11 mouse cellular contexts compared by ENCODE assay signal in the genomic region with DNA sequence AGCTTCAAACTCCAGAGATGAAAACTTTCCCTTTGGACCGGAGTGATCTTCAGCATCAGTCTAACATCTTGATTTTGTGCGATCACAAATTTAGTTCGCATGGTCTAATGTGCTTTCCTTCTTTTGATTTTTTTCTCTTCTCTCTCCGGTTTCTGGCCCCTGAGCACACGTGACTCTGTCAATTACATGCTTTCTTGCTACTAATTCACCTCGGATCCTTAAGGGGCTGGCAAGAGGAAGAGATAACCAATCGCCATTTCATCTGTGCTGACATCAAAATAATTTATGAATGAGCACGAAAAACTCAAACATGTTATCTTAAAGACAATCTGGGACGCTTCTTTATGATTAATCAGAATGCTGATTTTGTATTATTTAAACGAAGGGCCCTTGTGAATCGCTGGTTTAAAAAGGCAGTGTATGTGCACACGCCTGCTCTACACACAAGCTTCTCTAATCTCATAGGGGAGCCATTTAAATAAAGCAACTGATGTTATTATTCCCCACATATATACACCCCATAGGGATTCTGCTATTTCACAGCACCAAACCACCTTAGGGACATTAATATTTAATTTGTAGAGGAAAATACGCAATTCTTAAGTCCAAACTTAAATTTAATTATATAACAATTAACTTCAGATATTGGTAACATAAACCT. TPM values are rescaled to one million over a fixed set of nuclear protein-coding genes. Genes with fewer than 3 reads are reported as not detected.
A peak's percentile ranks its signal among the peaks of the same experiment; 100 is the strongest.
DNase-seq lines count a peak whose midpoint lies in the region; ATAC-seq and TF ChIP-seq lines count a peak whose summit lies in the region.
"Had no signal": no experiment of that assay in that cellular context is flagged by ENCODE, and none has a peak within 500 bp of the region (broad histone marks: within the 10 kb centered on the region; RNA-seq: fewer than 3 reads in every experiment).

No protein-coding gene starts in this region.

- no peak for TF ChIP-seq EP300 in heart, postnatal 0 days (IDR thresholded peaks at IDR 0.05; ENCODE audit: low read depth)

- H3K9ac ChIP-seq in heart, postnatal 0 days (replicated peaks; ENCODE audit: low read depth, low read length): peak overlapping the region; percentile 72
- no peak overlapping the region; the same call in 1 of the 2 replicates for H3K9ac ChIP-seq in hindbrain, postnatal 0 days (replicated peaks; ENCODE audit: low read length)

- H3K79me2 ChIP-seq in myocyte (ENCODE audit: control insufficient read depth, insufficient read depth): no peaks in the 10 kb centered on the region

- H3K4me1 ChIP-seq in heart, postnatal 0 days (ENCODE audit: control insufficient read depth, insufficient read depth): peaks cover 8% of the 10 kb centered on the region
- no peaks in the 10 kb centered on the region for H3K4me1 ChIP-seq in hindbrain, postnatal 0 days (ENCODE audit: insufficient read depth, low read length)

- H3K4me3 ChIP-seq in heart, postnatal 0 days (ENCODE audit: low read depth, low read length): peak overlapping the region; percentile 65
- H3K4me3 ChIP-seq in hindbrain, postnatal 0 days (ENCODE audit: low read length): peak overlapping the region; percentile 32
- no peak overlapping the region for H3K4me3 ChIP-seq in myocyte

- H3K27me3 ChIP-seq in heart, postnatal 0 days (ENCODE audit: control insufficient read depth, insufficient read depth, low read length): peaks cover 13% of the 10 kb centered on the region
- peaks cover 4% of the 10 kb centered on the region; the same call in 1 of the 2 replicates for H3K27me3 ChIP-seq in hindbrain, postnatal 0 days (ENCODE audit: insufficient read depth, low read length)
- peaks cover 5% of the 10 kb centered on the region for H3K27me3 ChIP-seq in myocyte (ENCODE audit: control insufficient read depth, insufficient read depth, insufficient read length)

- no peak for TF ChIP-seq CTCF in heart, postnatal 0 days (IDR thresholded peaks at IDR 0.05; ENCODE audit: low read depth)
- no peak for TF ChIP-seq CTCF in hindbrain, postnatal 0 days (IDR thresholded peaks at IDR 0.05; ENCODE audit: low read depth)

- H3K27ac ChIP-seq in heart, postnatal 0 days (ENCODE audit: low read depth): peak overlapping the region; percentile 70
- no peak overlapping the region for H3K27ac ChIP-seq in hindbrain, postnatal 0 days

- no peaks in the 10 kb centered on the region for H3K36me3 ChIP-seq in heart, postnatal 0 days (replicated peaks; ENCODE audit: control insufficient read depth, insufficient read depth, low read length)
- H3K36me3 ChIP-seq in hindbrain, postnatal 0 days (ENCODE audit: insufficient read depth, low read length): no peaks in the 10 kb centered on the region
- H3K36me3 ChIP-seq in myocyte (ENCODE audit: control insufficient read depth, insufficient read depth): no peaks in the 10 kb centered on the region

- TF ChIP-seq POLR2A in myocyte (IDR thresholded peaks at IDR 0.05; ENCODE audit: insufficient read length, low read depth): no peak

- DNase-seq in heart, postnatal 0 days (ENCODE audit: low spot score): no peak
- no peak for DNase-seq in heart, postnatal 4 days
- DNase-seq in embryo, embryonic 10.5 days (ENCODE audit: low spot score): peak; percentile 84
- DNase-seq in hindbrain, postnatal 0 days (ENCODE audit: low spot score): no peak
- no peak for DNase-seq in thymus, postnatal 14 days
- no peak for DNase-seq in gastrocnemius, postnatal 10 days
- DNase-seq in ovary, adult 18-20 months (ENCODE audit: low spot score): no peak
- DNase-seq: cerebellum, postnatal 14 days; thymus, postnatal 25 days had no signal

- H3ac ChIP-seq in myocyte (ENCODE audit: control insufficient read depth, insufficient read length): no peak overlapping the region

- peak; percentile 24; the same call in 1 of the 2 replicates for ATAC-seq in heart, postnatal 0 days (ENCODE audit: insufficient read depth, low read depth)
- peak; percentile 48; the same call in 1 of the 2 replicates for ATAC-seq in hindbrain, postnatal 0 days

- WGBS in heart, postnatal 0 days: 4% methylated on average over 13 of the region's 13 CpGs
- WGBS in hindbrain, postnatal 0 days: 6% methylated on average over 13 of the region's 13 CpGs

- no peaks in the 10 kb centered on the region for H3K9me3 ChIP-seq in heart, postnatal 0 days (replicated peaks; ENCODE audit: control insufficient read depth, low read length)
- no peaks in the 10 kb centered on the region for H3K9me3 ChIP-seq in hindbrain, postnatal 0 days (ENCODE audit: low read length)

- peak overlapping the region; percentile 80 for H3K4me2 ChIP-seq in heart, postnatal 0 days (ENCODE audit: low read depth, low read length)
- H3K4me2 ChIP-seq in hindbrain, postnatal 0 days (ENCODE audit: low read depth, low read length): peak overlapping the region; percentile 59
- H3K4me2 ChIP-seq in myocyte (ENCODE audit: low read depth): peak overlapping the region; percentile 61

TF ChIP-seq in myocyte, 11 proteins besides CTCF, POLR2A, EP300 and RAD21:
- TF ChIP-seq USF1 (IDR thresholded peaks at IDR 0.05; ENCODE audit: low read depth) (peak; percentile 32), TCF12 (IDR thresholded peaks at IDR 0.05; ENCODE audit: insufficient read depth, poor library complexity, severe bottlenecking) (no peak)

RNA-seq across cellular contexts. Expression of a gene that starts 16.0 kb away (rescaled TPM):
- 0.23 and 0.85 TPM in 2 replicates for total RNA-seq in heart, postnatal 0 days (2014; rRNA removed; ENCODE audit: low replicate concordance)
- 1.2 and 1.3 TPM in 2 replicates for polyA plus RNA-seq in heart, postnatal 0 days (2015; fragmentation: Nextera tagmentation; extraction: Ambion mirVana)
- under 1 TPM; 0.74 TPM for total RNA-seq in heart, postnatal 4 days (2021)
- total RNA-seq in hindbrain, postnatal 0 days (2014; rRNA removed): 6.7 and 8.0 TPM in 2 replicates
- polyA plus RNA-seq in hindbrain, postnatal 0 days (2015; fragmentation: Nextera tagmentation; extraction: Ambion mirVana): 3.6 and 4.5 TPM in 2 replicates
- 0.01 TPM for polyA plus RNA-seq in myocyte (2012; fragmentation: generic; extraction: Trizol)
- total RNA-seq in gastrocnemius, postnatal 10 days (2021): not detected
- total RNA-seq: liver, adult 2 months had no signal
- polyA plus RNA-seq: liver, adult 2 months had no signal
